Mouse (Mus musculus) hindbrain, embryonic 15.5 days (tissue): ENCODE data around the gene Reep6. TPM values are rescaled to one million over a fixed set of nuclear protein-coding genes. Genes with fewer than 3 reads are reported as not detected.
A peak's percentile ranks its signal among the peaks of the same experiment; 100 is the strongest.

ENCODE experiments used
- ATAC-seq: fragments of 200-750 bp; cut with Nextera tagmentation; 2 replicates; pipeline ENCODE4 v1.8.0; 2017; ENCODE audit warnings: low read depth, moderate number of reproducible peaks, moderate TSS enrichment; ENCODE audit not compliant: low FRiP score
- H3K27ac ChIP-seq: fragments of 300-500 bp; sonication (generic); replicated peaks from 2 replicates; pipeline ENCODE4 v1.5.1; 2015; ENCODE audit warnings: mild to moderate bottlenecking, inconsistent platforms
- H3K27me3 ChIP-seq: fragments of 300-500 bp; sonication (generic); 2 replicates; pipeline ENCODE4 v1.6.1; 2015; ENCODE audit warnings: control low read depth, inconsistent platforms
- H3K36me3 ChIP-seq: fragments of 300-500 bp; sonication (generic); 2 replicates; pipeline ENCODE4 v1.6.1; 2015; ENCODE audit warnings: control low read depth, inconsistent platforms
- H3K4me1 ChIP-seq: fragments of 300-500 bp; sonication (generic); replicated peaks from 2 replicates; pipeline ENCODE4 v1.6.1; 2015; ENCODE audit warnings: control low read depth, inconsistent platforms
- H3K4me2 ChIP-seq: fragments of 300-500 bp; sonication (generic); 2 replicates; pipeline ENCODE4 v1.6.1; 2015; ENCODE audit warnings: moderate library complexity, mild to moderate bottlenecking, inconsistent platforms
- H3K4me3 ChIP-seq: fragments of 300-500 bp; sonication (generic); 2 replicates; pipeline ENCODE4 v1.5.1; 2015; ENCODE audit warnings: mild to moderate bottlenecking, inconsistent platforms
- H3K9ac ChIP-seq: fragments of 300-500 bp; sonication (generic); 2 replicates; pipeline ENCODE4 v1.6.1; 2015; ENCODE audit warnings: inconsistent platforms
- H3K9me3 ChIP-seq: fragments of 300-500 bp; sonication (generic); 2 replicates; pipeline ENCODE4 v1.6.1; 2016; ENCODE audit warnings: control low read depth, inconsistent platforms
- WGBS: fragments of 180-500 bp; shearing (Covaris S2); methylation state at CpG from one replicate; pipeline ENCODE4 v1.1.7; 2015; 5-methylcytosine and 5-hydroxymethylcytosine counted together
- polyA plus RNA-seq: library from polyadenylated mRNA; unstranded; fragments of >200 nt; fragmentation: Nextera tagmentation; extraction: Ambion mirVana; gene quantifications from 2 replicates; pipeline ENCODE4 v1.2.1, GENCODE M21; 2015

Reep6 gene
- polyA plus RNA-seq, 1 experiment from 2014 or later, result 7.1 TPM

GRCm38 (mm10) chr10:80368392-80368791, 38.6 kb downstream of the Reep6 start:
- Histone ChIP-seq H3K9ac (no peak overlapping the region), H3K4me1 (peaks cover 15% of the 10 kb centered on the region), H3K4me3 (no peak overlapping the region), H3K27ac (no peak overlapping the region), H3K4me2 (no peak overlapping the region), H3K36me3 (no peaks in the 10 kb centered on the region), H3K27me3 (peaks cover 3% of the 10 kb centered on the region; the same call in 1 of the 2 replicates), H3K9me3 (no peaks in the 10 kb centered on the region)
- WGBS, result 88% methylated on average over 6 of the region's 6 CpGs
- ATAC-seq, result no peak

GRCm38 (mm10) chr10:80369995-80370747, 40.4 kb downstream of the Reep6 start:
- Histone ChIP-seq H3K4me3 (no peak overlapping the region), H3K27me3 (peaks cover under 1% of the 10 kb centered on the region; the same call in 1 of the 2 replicates), H3K9ac (no peak overlapping the region), H3K4me2 (no peak overlapping the region), H3K36me3 (no peaks in the 10 kb centered on the region), H3K9me3 (no peaks in the 10 kb centered on the region), H3K4me1 (peaks cover 10% of the 10 kb centered on the region), H3K27ac (no peak overlapping the region)
- no peak for ATAC-seq
- WGBS, result 80% methylated on average over 21 of the region's 21 CpGs

GRCm38 (mm10) chr10:80371411-80371966, 41.7 kb downstream of the Reep6 start:
- WGBS, result 4% methylated on average over 12 of the region's 12 CpGs

GRCm38 (mm10) chr10:80371983-80372382, 42.2 kb downstream of the Reep6 start:
- Histone ChIP-seq H3K27me3 (no peaks in the 10 kb centered on the region; the same call in 1 of the 2 replicates), H3K4me2 (peak overlapping the region; percentile 44), H3K9me3 (no peaks in the 10 kb centered on the region), H3K4me1 (peaks cover 10% of the 10 kb centered on the region), H3K4me3 (peak overlapping the region; percentile 27; the same call in 1 of the 2 replicates), H3K27ac (peak overlapping the region; percentile 25; the same call in 1 of the 2 replicates), H3K9ac (no peak overlapping the region), H3K36me3 (no peaks in the 10 kb centered on the region)
- WGBS, result 48% methylated on average over 9 of the region's 9 CpGs
- no peak for ATAC-seq

More at GRCm38 (mm10) chr10:80371411-80371966, 41.7 kb downstream of the Reep6 start:
- Histone ChIP-seq H3K4me1 (peaks cover 10% of the 10 kb centered on the region), H3K27me3 (no peaks in the 10 kb centered on the region; the same call in 1 of the 2 replicates), H3K36me3 (no peaks in the 10 kb centered on the region), H3K27ac (peak overlapping the region; percentile 25; the same call in 1 of the 2 replicates), H3K4me2 (peak overlapping the region; percentile 44), H3K4me3 (peak overlapping the region; percentile 27), H3K9me3 (no peaks in the 10 kb centered on the region), H3K9ac (no peak overlapping the region)
- peak; percentile 90 for ATAC-seq

GRCm38 (mm10) chr10:80372706-80373105, 43.0 kb downstream of the Reep6 start:
- Histone ChIP-seq H3K27me3 (no peaks in the 10 kb centered on the region; the same call in 1 of the 2 replicates), H3K27ac (no peak overlapping the region), H3K9me3 (no peaks in the 10 kb centered on the region), H3K4me1 (peaks cover 10% of the 10 kb centered on the region), H3K4me3 (no peak overlapping the region), H3K36me3 (no peaks in the 10 kb centered on the region), H3K9ac (no peak overlapping the region), H3K4me2 (no peak overlapping the region)
- 78% methylated on average over 6 of the region's 6 CpGs for WGBS
- ATAC-seq, result no peak

GRCm38 (mm10) chr10:80374063-80374462, 44.3 kb downstream of the Reep6 start:
- H3K36me3 ChIP-seq, result 0 out of 2 replicates have a peak, but pooled peaks cover 1% of the 10 kb centered on the region
- H3K9me3 ChIP-seq, result no peaks in the 10 kb centered on the region
- ATAC-seq, result no peak
- WGBS, result 21% methylated on average over 6 of the region's 6 CpGs
- peaks cover 10% of the 10 kb centered on the region for H3K4me1 ChIP-seq
- no peak overlapping the region for H3K27ac ChIP-seq
- H3K9ac ChIP-seq, result no peak overlapping the region
- H3K27me3 ChIP-seq, result no peaks in the 10 kb centered on the region
- no peak overlapping the region for H3K4me3 ChIP-seq
- no peak overlapping the region for H3K4me2 ChIP-seq

- WGBS, result 1% methylated on average over 7 of the region's 7 CpGs
- Histone ChIP-seq H3K4me2 (no peak overlapping the region), H3K9me3 (no peaks in the 10 kb centered on the region), H3K27me3 (no peaks in the 10 kb centered on the region), H3K4me1 (peaks cover 11% of the 10 kb centered on the region), H3K4me3 (no peak overlapping the region), H3K27ac (no peak overlapping the region), H3K36me3 (peaks cover 19% of the 10 kb centered on the region), H3K9ac (no peak overlapping the region)
- no peak for ATAC-seq
These were observed 46.4 kb downstream of the Reep6 start for GRCm38 (mm10) chr10:80376160-80376559.

GRCm38 (mm10) chr10:80377716-80378115, 48.0 kb downstream of the Reep6 start:
- Histone ChIP-seq H3K4me2 (no peak overlapping the region), H3K27ac (no peak overlapping the region), H3K27me3 (no peaks in the 10 kb centered on the region), H3K9me3 (no peaks in the 10 kb centered on the region), H3K4me3 (no peak overlapping the region), H3K9ac (no peak overlapping the region), H3K4me1 (peaks cover 6% of the 10 kb centered on the region), H3K36me3 (peaks cover 33% of the 10 kb centered on the region)
- 57% methylated on average over 10 of the region's 10 CpGs for WGBS
- no peak for ATAC-seq

- WGBS, result 75% methylated on average over 7 of the region's 7 CpGs
- Histone ChIP-seq H3K4me1 (peaks cover 36% of the 10 kb centered on the region), H3K4me3 (peak overlapping the region; percentile 94), H3K4me2 (peak overlapping the region; percentile 89), H3K27me3 (no peaks in the 10 kb centered on the region), H3K27ac (no peak overlapping the region), H3K36me3 (peaks cover 42% of the 10 kb centered on the region), H3K9ac (0 out of 2 replicates have a peak overlapping the region, but pooled peaks have one; percentile 13), H3K9me3 (no peaks in the 10 kb centered on the region)
- ATAC-seq, result no peak
These were observed 53.0 kb downstream of the Reep6 start for GRCm38 (mm10) chr10:80382641-80383365.

GRCm38 (mm10) chr10:80383431-80383830, 53.7 kb downstream of the Reep6 start:
- Histone ChIP-seq H3K4me2 (peak overlapping the region; percentile 89), H3K36me3 (peaks cover 42% of the 10 kb centered on the region), H3K9me3 (no peaks in the 10 kb centered on the region), H3K27me3 (no peaks in the 10 kb centered on the region), H3K9ac (0 out of 2 replicates have a peak overlapping the region, but pooled peaks have one; percentile 13), H3K27ac (no peak overlapping the region), H3K4me1 (peaks cover 42% of the 10 kb centered on the region), H3K4me3 (peak overlapping the region; percentile 94)
- 53% methylated on average over 4 of the region's 4 CpGs for WGBS
- no peak for ATAC-seq

- peak overlapping the region; percentile 94 for H3K4me3 ChIP-seq
- peak overlapping the region; percentile 98 for H3K9ac ChIP-seq
- no peak for ATAC-seq
- peaks cover 44% of the 10 kb centered on the region for H3K4me1 ChIP-seq
- H3K4me2 ChIP-seq, result peak overlapping the region; percentile 89
- 79% methylated on average over 4 of the region's 4 CpGs for WGBS
- peaks cover 40% of the 10 kb centered on the region for H3K36me3 ChIP-seq
- H3K9me3 ChIP-seq, result no peaks in the 10 kb centered on the region
- peak overlapping the region; percentile 92; the same call in 1 of the 2 replicates for H3K27ac ChIP-seq
- no peaks in the 10 kb centered on the region for H3K27me3 ChIP-seq
These were observed 54.4 kb downstream of the Reep6 start for GRCm38 (mm10) chr10:80384115-80384639.
